ENCODE assay signal across 12 mouse cellular contexts in the genomic region with DNA sequence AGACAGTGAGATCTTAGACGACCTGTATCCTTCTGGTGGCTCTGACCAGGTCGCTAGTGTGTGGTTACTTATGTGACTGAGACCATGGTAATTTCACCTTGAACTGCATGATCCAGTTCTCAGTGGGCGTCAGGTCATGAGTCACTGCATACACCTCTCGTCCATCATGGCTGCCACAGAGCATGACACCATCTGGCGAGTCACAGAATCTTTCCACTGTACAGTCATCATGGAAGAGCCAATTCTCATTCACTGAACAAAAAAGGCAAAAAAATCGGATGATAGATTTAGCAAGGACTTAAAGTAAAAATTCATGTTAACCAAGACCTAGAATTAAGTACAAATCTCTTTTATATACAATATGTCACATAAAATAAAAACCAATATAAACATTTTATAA. TPM values are rescaled to one million over a fixed set of nuclear protein-coding genes. Genes with fewer than 3 reads are reported as not detected.
"Had no signal": no experiment of that assay in that cellular context is flagged by ENCODE, and none has a peak within 500 bp of the region (broad histone marks: within the 10 kb centered on the region; RNA-seq: fewer than 3 reads in every experiment).

No protein-coding gene starts in this region.

- DNase-seq: kidney, postnatal 14 days; kidney, postnatal 4 days; layer of hippocampus, adult 9-11 months; liver; lung, adult 18-20 months; lung, postnatal 10 days; lung, postnatal 36 days; midbrain, embryonic 14.5 days; thymus, adult 18-20 months; thymus, postnatal 36 days had no signal

RNA-seq across cellular contexts. Expression of a gene that starts 54.9 kb away (rescaled TPM):
- total RNA-seq: layer of hippocampus, postnatal 25 days; neutrophil, adult 5-6 weeks had no signal
